Mouse (Mus musculus) MEL (cell line): ENCODE measurements around the gene Lpin1. TPM values are rescaled to one million over a fixed set of nuclear protein-coding genes. Genes with fewer than 3 reads are reported as not detected.

ENCODE experiments used
- DNase-seq: peaks from one replicate; pipeline ENCODE4 v3.0.0; 2011; ENCODE audit warnings: low read depth, low spot score
- H3K27ac ChIP-seq: 2 replicates; pipeline ENCODE4 v1.5.1; 2012; ENCODE audit warnings: low read depth, mild to moderate bottlenecking, control low read depth, low read length, moderate library complexity; ENCODE audit not compliant: control insufficient read depth
- H3K27me3 ChIP-seq, 2 experiments: fragments of 150-350 bp in 1 of 2; sonication (generic) in 1 of 2; 2 replicates each; pipeline ENCODE4 v1.6.1; 2012; ENCODE audit warnings: low read length in 2 of 2, mild to moderate bottlenecking in 2 of 2, improper control_type of control experiment in 1 of 2, moderate library complexity in 1 of 2; ENCODE audit not compliant: insufficient read depth in 2 of 2, control insufficient read depth in 1 of 2
- H3K36me3 ChIP-seq, 2 experiments: 2 replicates each; pipeline ENCODE4 v1.6.1; 2012 to 2014; ENCODE audit warnings: low read length in 2 of 2, improper control_type of control experiment in 1 of 2, inconsistent platforms in 1 of 2, mild to moderate bottlenecking in 1 of 2; ENCODE audit not compliant: insufficient read depth in 2 of 2, control insufficient read depth in 1 of 2
- H3K4me1 ChIP-seq, 2 experiments: fragments of 150-350 bp in 1 of 2; sonication (generic) in 1 of 2; 2 replicates each; pipeline ENCODE4 v1.6.1; 2012; ENCODE audit warnings: low read length in 2 of 2, improper control_type of control experiment in 1 of 2, mild to moderate bottlenecking in 1 of 2; ENCODE audit not compliant: insufficient read depth in 2 of 2, control insufficient read depth in 1 of 2
- H3K4me3 ChIP-seq, 2 experiments: fragments of 150-350 bp in 1 of 2; sonication (generic) in 1 of 2; 2 replicates each; pipeline ENCODE4 v1.5.1; 2012; ENCODE audit warnings: low read depth in 2 of 2, low read length in 2 of 2, mild to moderate bottlenecking in 2 of 2, moderate library complexity in 2 of 2, control low read depth in 1 of 2, improper control_type of control experiment in 1 of 2; ENCODE audit not compliant: control insufficient read depth in 1 of 2, insufficient read depth in 1 of 2
- H3K79me2 ChIP-seq: 2 replicates; pipeline ENCODE4 v1.6.1; 2012; ENCODE audit warnings: mild to moderate bottlenecking, low read length, moderate library complexity; ENCODE audit not compliant: control insufficient read depth, poor library complexity, insufficient read depth
- H3K9ac ChIP-seq: 2 replicates; pipeline ENCODE4 v1.6.1; 2012; ENCODE audit warnings: low read depth, mild to moderate bottlenecking, control low read depth, low read length, moderate library complexity; ENCODE audit not compliant: control insufficient read depth, poor library complexity, severe bottlenecking
- H3K9me3 ChIP-seq: fragments of 150-350 bp; sonication (generic); replicated peaks from 2 replicates; pipeline ENCODE4 v1.6.1; 2012; ENCODE audit warnings: mild to moderate bottlenecking, low read length, improper control_type of control experiment, moderate library complexity; ENCODE audit not compliant: insufficient read depth
- BHLHE40 ChIP-seq: IDR thresholded peaks from 2 replicates; pipeline ENCODE4 v1.6.1; 2012; ENCODE audit warnings: low read depth, mild to moderate bottlenecking, inconsistent platforms, low read length, improper control_type of control experiment, borderline replicate concordance
- CTCF ChIP-seq, 3 experiments: IDR thresholded peaks in 2 of 3; conservative IDR thresholded peaks in 1 of 3; 2 replicates each; pipeline ENCODE4 v1.5.1; 2011 to 2012; ENCODE audit warnings: low read length in 3 of 3, low read depth in 2 of 3, mild to moderate bottlenecking in 2 of 3, improper control_type of control experiment in 1 of 3, inconsistent platforms in 1 of 3, mixed read lengths in 1 of 3, moderate library complexity in 1 of 3; ENCODE audit not compliant: control insufficient read depth in 1 of 3, insufficient read depth in 1 of 3, poor library complexity in 1 of 3, severe bottlenecking in 1 of 3
- JUND ChIP-seq: IDR thresholded peaks from 2 replicates; pipeline ENCODE4 v1.6.1; 2011; ENCODE audit warnings: low read depth, mild to moderate bottlenecking, improper control_type of control experiment, low read length
- KAT2A ChIP-seq: conservative IDR thresholded peaks from 2 replicates; pipeline ENCODE4 v1.6.1; 2012; ENCODE audit warnings: low read depth, low read length, improper control_type of control experiment, inconsistent platforms
- MAX ChIP-seq: IDR thresholded peaks from 2 replicates; pipeline ENCODE4 v1.6.1; 2011; ENCODE audit warnings: low read length, improper control_type of control experiment
- MAZ ChIP-seq: IDR thresholded peaks from 2 replicates; pipeline ENCODE4 v1.6.1; 2012; ENCODE audit warnings: low read depth, mild to moderate bottlenecking, inconsistent platforms, low read length, improper control_type of control experiment
- MEF2A ChIP-seq: IDR thresholded peaks from 2 replicates; pipeline ENCODE4 v1.6.1; 2014; ENCODE audit warnings: low read depth, mild to moderate bottlenecking, inconsistent platforms, low read length, improper control_type of control experiment; ENCODE audit not compliant: poor library complexity, insufficient replicate concordance, severe bottlenecking; ENCODE audit errors: extremely low read depth
- MXI1 ChIP-seq: IDR thresholded peaks from 2 replicates; pipeline ENCODE4 v1.6.1; 2011; ENCODE audit warnings: mild to moderate bottlenecking, low read depth, low read length, improper control_type of control experiment
- MYB ChIP-seq: IDR thresholded peaks from 2 replicates; pipeline ENCODE4 v1.6.1; 2011; ENCODE audit warnings: mild to moderate bottlenecking, low read depth, low read length, improper control_type of control experiment
- MYC ChIP-seq: IDR thresholded peaks from 2 replicates; pipeline ENCODE4 v1.6.1; 2011; ENCODE audit warnings: low read depth, mild to moderate bottlenecking, low read length, improper control_type of control experiment, moderate library complexity
- NELFE ChIP-seq: IDR thresholded peaks from 2 replicates; pipeline ENCODE4 v1.6.1; 2011; ENCODE audit warnings: low read depth, low read length, improper control_type of control experiment
- POLR2AphosphoS2 ChIP-seq: IDR thresholded peaks from 2 replicates; pipeline ENCODE4 v1.6.1; 2011; ENCODE audit warnings: low read length, improper control_type of control experiment
- RAD21 ChIP-seq: IDR thresholded peaks from 2 replicates; pipeline ENCODE4 v1.6.1; 2011; ENCODE audit warnings: mild to moderate bottlenecking, low read depth, low read length, improper control_type of control experiment
- RCOR1 ChIP-seq: IDR thresholded peaks from 2 replicates; pipeline ENCODE4 v1.6.1; 2012; ENCODE audit warnings: low read depth, mild to moderate bottlenecking, inconsistent platforms, low read length, improper control_type of control experiment
- SIN3A ChIP-seq: IDR thresholded peaks from 2 replicates; pipeline ENCODE4 v1.6.1; 2012; ENCODE audit warnings: low read length, improper control_type of control experiment, inconsistent platforms
- SMC3 ChIP-seq: IDR thresholded peaks from 2 replicates; pipeline ENCODE4 v1.6.1; 2011; ENCODE audit warnings: low read depth, low read length, improper control_type of control experiment
- USF1 ChIP-seq: IDR thresholded peaks from 2 replicates; pipeline ENCODE4 v1.6.1; 2014; ENCODE audit warnings: low read depth, mild to moderate bottlenecking, inconsistent platforms, low read length, improper control_type of control experiment, moderate library complexity
- ZNF384 ChIP-seq: IDR thresholded peaks from 2 replicates; pipeline ENCODE4 v1.6.1; 2012; ENCODE audit warnings: low read depth, mild to moderate bottlenecking, inconsistent platforms, low read length, improper control_type of control experiment
- polyA plus RNA-seq, 2 experiments: library from polyadenylated mRNA; stranded (reverse) in 1 of 2; unstranded in 1 of 2; fragments of >175 nt in 1 of 2; fragments of >200 nt in 1 of 2; gene quantifications; 2 replicates each; pipeline versions ENCODE4 v1.2.1 to v1.2.4; 2012; ENCODE audit warnings: low replicate concordance in 2 of 2, low read depth in 1 of 2; ENCODE audit not compliant: insufficient read length in 2 of 2, insufficient read depth in 1 of 2, missing spikeins in 1 of 2
- total RNA-seq: library from RNA; depleted of rRNA; stranded (reverse); fragments of 300-350 nt; gene quantifications from 2 replicates; pipeline ENCODE4 v1.2.3, GENCODE M21; 2012

Gene Lpin1
- total and polyA plus RNA-seq, 3 experiments, result 1.2 to 3.9 TPM; not detected in 1

- H3K27me3 ChIP-seq, result peaks cover 0 to 7% of the 10 kb centered on the region in 2 experiments; a peak in 2 of 4 replicates
- H3K79me2 ChIP-seq, result no peaks in the 10 kb centered on the region
- no peaks in the 10 kb centered on the region for H3K36me3 ChIP-seq
- TF ChIP-seq BHLHE40 (no peak), CTCF (IDR thresholded peaks at IDR 0.05 in 2 of 3, conservative IDR thresholded peaks at IDR 0.05 in 1 of 3; ENCODE audit: control insufficient read depth in 1 of 3, insufficient read depth in 1 of 3, low read depth in 2 of 3, low read length in 3 of 3, poor library complexity in 1 of 3, severe bottlenecking in 1 of 3) (no peak), MXI1 (no peak), SMC3 (no peak), NELFE (no peak), MYB (no peak)
- TF ChIP-seq, all 39 proteins: peak for 0
- no peak overlapping the region for H3K27ac ChIP-seq
- no peaks in the 10 kb centered on the region for H3K9me3 ChIP-seq
- no peaks in the 10 kb centered on the region for H3K4me1 ChIP-seq
- no peak for DNase-seq
- no peak overlapping the region for H3K4me3 ChIP-seq
- no peak overlapping the region for H3K9ac ChIP-seq
These were observed 33.9 kb upstream of the Lpin1 start for GRCm38 (mm10) chr12:16644698-16645097.

GRCm38 (mm10) chr12:16643508-16644345 is 33.0 kb upstream of the Lpin1 start:
- TF ChIP-seq JUND, result no peak
- TF ChIP-seq SIN3A, result no peak
- no peak for TF ChIP-seq MAX
- TF ChIP-seq RCOR1, result no peak
- no peak for TF ChIP-seq BHLHE40
- peaks cover 0 to 7% of the 10 kb centered on the region in 2 experiments; a peak in 2 of 4 replicates for H3K27me3 ChIP-seq
- no peaks in the 10 kb centered on the region for H3K79me2 ChIP-seq
- no peaks in the 10 kb centered on the region for H3K9me3 ChIP-seq
- H3K9ac ChIP-seq, result no peak overlapping the region
- DNase-seq, result no peak
- H3K36me3 ChIP-seq, result no peaks in the 10 kb centered on the region
- no peak overlapping the region for H3K27ac ChIP-seq
- no peak overlapping the region for H3K4me3 ChIP-seq
- no peaks in the 10 kb centered on the region for H3K4me1 ChIP-seq

GRCm38 (mm10) chr12:16642000-16642399 is 31.2 kb upstream of the Lpin1 start:
- no peaks in the 10 kb centered on the region for H3K79me2 ChIP-seq
- peak; percentile 30 for DNase-seq
- TF ChIP-seq MEF2A (no peak), ZNF384 (no peak), KAT2A (no peak), USF1 (no peak), POLR2AphosphoS2 (no peak), RAD21 (peak; percentile 20), MAZ (no peak), CTCF (IDR thresholded peaks at IDR 0.05 in 2 of 3, conservative IDR thresholded peaks at IDR 0.05 in 1 of 3; ENCODE audit: control insufficient read depth in 1 of 3, insufficient read depth in 1 of 3, low read depth in 2 of 3, low read length in 3 of 3, poor library complexity in 1 of 3, severe bottlenecking in 1 of 3) (peak; percentile 45 to 57 (median 47)), MYC (no peak), MXI1 (no peak)

More at GRCm38 (mm10) chr12:16642000-16642399, 31.2 kb upstream of the Lpin1 start:
- H3K9me3 ChIP-seq, result no peaks in the 10 kb centered on the region
- H3K27ac ChIP-seq, result no peak overlapping the region
- peaks cover 0 to 4% of the 10 kb centered on the region in 2 experiments; a peak in 2 of 4 replicates for H3K27me3 ChIP-seq
- H3K36me3 ChIP-seq, result no peaks in the 10 kb centered on the region
- no peak overlapping the region for H3K4me3 ChIP-seq
- H3K9ac ChIP-seq, result no peak overlapping the region
- no peaks in the 10 kb centered on the region for H3K4me1 ChIP-seq
